Mouse (Mus musculus) lung, postnatal 0 days (tissue): Measurements from ENCODE around the gene Nup93.

Experiments
- CTCF ChIP-seq: IDR thresholded peaks from 2 replicates; pipeline ENCODE4 v1.5.1; 2016; ENCODE audit warnings: antibody characterized with exemption, mild to moderate bottlenecking
- EP300 ChIP-seq: IDR thresholded peaks from 2 replicates; pipeline ENCODE4 v1.6.1; 2016; ENCODE audit warnings: antibody characterized with exemption, mild to moderate bottlenecking, control low read depth

DNA sequence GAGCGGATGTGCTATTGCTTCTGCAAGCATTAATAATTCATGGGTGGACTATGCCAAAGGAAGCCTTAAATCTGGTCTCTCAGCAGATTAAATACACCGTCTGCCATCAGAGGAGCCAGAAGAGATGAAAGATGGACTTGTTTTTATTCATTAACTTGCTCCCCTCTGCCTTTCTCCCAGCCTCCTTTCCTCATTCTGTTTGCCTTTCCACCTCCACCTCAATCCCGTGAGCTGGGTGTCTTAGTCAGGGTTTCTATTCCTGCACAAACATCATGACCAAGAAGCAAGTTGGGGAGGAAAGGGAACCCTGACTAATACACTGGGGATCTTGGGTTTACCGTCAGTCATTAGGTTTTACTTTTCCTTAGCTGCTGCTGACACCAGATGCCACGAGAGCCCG is 44.5 kb downstream of the Nup93 start:
- TF ChIP-seq CTCF (no peak), EP300 (no peak)
